Mouse (Mus musculus) G1E (cell line): ENCODE measurements around the gene Treml4. TPM values are rescaled to one million over a fixed set of nuclear protein-coding genes. Genes with fewer than 3 reads are reported as not detected.

ENCODE experiments used
- ATAC-seq: 2 replicates; pipeline ENCODE4 v1.8.0; 2016; ENCODE audit warnings: mild to moderate bottlenecking; ENCODE audit not compliant: insufficient number of reproducible peaks, poor library complexity, low FRiP score, severe bottlenecking; ENCODE audit errors: extremely low read depth
- DNase-seq: peaks from one replicate; pipeline ENCODE4 v3.0.0; 2012; ENCODE audit warnings: low spot score
- H3K27me3 ChIP-seq: 2 replicates; pipeline ENCODE4 v1.6.1; 2012; ENCODE audit warnings: mild to moderate bottlenecking, low read length, inconsistent platforms; ENCODE audit not compliant: insufficient read depth
- H3K36me3 ChIP-seq: replicated peaks from 2 replicates; pipeline ENCODE3; 2012; ENCODE audit warnings: mild to moderate bottlenecking, inconsistent platforms
- H3K4me1 ChIP-seq: 2 replicates; pipeline ENCODE4 v1.6.1; 2012; ENCODE audit warnings: low read depth, low read length, inconsistent platforms, mixed read lengths; ENCODE audit not compliant: insufficient read depth
- H3K4me3 ChIP-seq: 2 replicates; pipeline ENCODE4 v1.5.1; 2012; ENCODE audit warnings: low read depth, mild to moderate bottlenecking, inconsistent platforms, low read length, moderate library complexity, mixed read lengths
- H3K9me3 ChIP-seq: replicated peaks from 2 replicates; pipeline ENCODE4 v1.6.1; 2012; ENCODE audit warnings: inconsistent platforms
- CTCF ChIP-seq: IDR thresholded peaks from 2 replicates; pipeline ENCODE4 v1.5.1; 2012; ENCODE audit warnings: low read depth, low read length, inconsistent platforms, mixed read lengths
- GATA1 ChIP-seq: IDR thresholded peaks from 2 replicates; pipeline ENCODE4 v1.6.1; 2012; ENCODE audit warnings: borderline replicate concordance, low read length, inconsistent platforms, mixed read lengths
- GATA2 ChIP-seq: IDR thresholded peaks from 2 replicates; pipeline ENCODE4 v1.6.1; 2012; ENCODE audit warnings: low read depth, low read length, inconsistent platforms, borderline replicate concordance
- POLR2AphosphoS5 ChIP-seq: IDR thresholded peaks from 2 replicates; pipeline ENCODE4 v1.6.1; 2012; ENCODE audit warnings: low read depth, low read length, inconsistent platforms; ENCODE audit not compliant: insufficient replicate concordance
- TAL1 ChIP-seq: conservative IDR thresholded peaks from 2 replicates; pipeline ENCODE4 v1.6.1; 2012; ENCODE audit warnings: low read depth, low read length, inconsistent platforms, mixed read lengths
- polyA plus RNA-seq: library from polyadenylated mRNA; stranded (reverse); fragments of >175 nt; gene quantifications from 2 replicates; pipeline ENCODE4 v1.2.3, GENCODE M21; 2012
- total RNA-seq, 2 experiments: library from RNA; stranded (forward) in 1 of 2; stranded (reverse) in 1 of 2; fragments of 200-1000 nt in 1 of 2; fragments of >200 nt in 1 of 2; fragmentation: Nextera tagmentation in 1 of 2; gene quantifications; 2 replicates each; pipeline ENCODE4 v1.2.3; 2014 to 2017

Treml4 gene
- total and polyA plus RNA-seq, 3 experiments = 0.22 to 1.4 TPM; not detected in 1

DNA sequence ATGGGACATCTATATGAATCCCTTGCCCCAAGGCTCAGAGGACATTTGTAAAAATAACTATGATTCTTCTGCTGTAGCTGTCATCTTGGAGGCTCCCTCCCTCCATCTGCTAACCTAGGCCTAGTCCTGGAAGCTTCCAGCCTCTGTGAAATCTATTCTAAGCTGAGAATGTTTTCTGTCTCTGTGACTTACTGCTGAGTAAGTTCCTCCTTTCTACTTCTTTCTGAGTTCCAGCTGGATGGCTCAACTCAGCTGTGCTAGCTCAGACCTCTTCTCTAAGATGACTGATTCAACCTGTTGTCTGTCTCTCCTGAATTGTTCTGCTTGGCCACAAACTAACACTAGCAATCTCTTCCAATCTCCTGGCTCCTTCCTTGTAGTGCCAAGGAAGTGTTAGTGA is 14.3 kb downstream of the Treml4 start:
- no peak for ATAC-seq
- Histone ChIP-seq H3K4me1 (peaks cover 71% of the 10 kb centered on the region), H3K27me3 (no peaks in the 10 kb centered on the region), H3K36me3 (no peaks in the 10 kb centered on the region), H3K9me3 (no peaks in the 10 kb centered on the region), H3K4me3 (no peak overlapping the region)
- DNase-seq = no peak
- TF ChIP-seq CTCF = no peak
- TF ChIP-seq GATA1 = no peak
- no peak for TF ChIP-seq POLR2AphosphoS5
- TF ChIP-seq GATA2 = no peak
- TF ChIP-seq TAL1 = no peak

DNA sequence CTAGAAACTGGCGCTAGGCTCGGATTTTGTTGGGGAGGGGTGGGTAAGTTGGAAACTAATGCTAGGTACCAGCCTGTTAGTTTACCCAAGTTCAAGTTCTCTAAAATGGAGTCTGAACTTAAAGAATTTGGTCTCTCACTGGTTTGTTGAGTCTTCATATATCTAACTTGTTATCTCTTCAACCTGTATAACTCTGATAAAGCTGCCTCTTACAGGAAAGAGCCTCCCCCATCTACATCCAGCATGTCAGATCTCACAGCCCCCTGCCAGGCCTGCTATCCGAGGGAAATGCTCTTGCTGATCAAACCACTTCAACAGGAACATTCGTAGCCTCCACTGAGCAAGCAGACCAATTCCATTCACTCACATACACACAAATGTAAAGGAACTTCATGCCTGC is 14.9 kb downstream of the Treml4 start:
- no peak overlapping the region for H3K4me3 ChIP-seq
- no peak for TF ChIP-seq CTCF
- no peak for TF ChIP-seq GATA2
- no peak for TF ChIP-seq GATA1
- no peak; the same call in 1 of the 2 replicates for TF ChIP-seq TAL1
- no peak for TF ChIP-seq POLR2AphosphoS5
- H3K4me1 ChIP-seq = peaks cover 66% of the 10 kb centered on the region

DNA sequence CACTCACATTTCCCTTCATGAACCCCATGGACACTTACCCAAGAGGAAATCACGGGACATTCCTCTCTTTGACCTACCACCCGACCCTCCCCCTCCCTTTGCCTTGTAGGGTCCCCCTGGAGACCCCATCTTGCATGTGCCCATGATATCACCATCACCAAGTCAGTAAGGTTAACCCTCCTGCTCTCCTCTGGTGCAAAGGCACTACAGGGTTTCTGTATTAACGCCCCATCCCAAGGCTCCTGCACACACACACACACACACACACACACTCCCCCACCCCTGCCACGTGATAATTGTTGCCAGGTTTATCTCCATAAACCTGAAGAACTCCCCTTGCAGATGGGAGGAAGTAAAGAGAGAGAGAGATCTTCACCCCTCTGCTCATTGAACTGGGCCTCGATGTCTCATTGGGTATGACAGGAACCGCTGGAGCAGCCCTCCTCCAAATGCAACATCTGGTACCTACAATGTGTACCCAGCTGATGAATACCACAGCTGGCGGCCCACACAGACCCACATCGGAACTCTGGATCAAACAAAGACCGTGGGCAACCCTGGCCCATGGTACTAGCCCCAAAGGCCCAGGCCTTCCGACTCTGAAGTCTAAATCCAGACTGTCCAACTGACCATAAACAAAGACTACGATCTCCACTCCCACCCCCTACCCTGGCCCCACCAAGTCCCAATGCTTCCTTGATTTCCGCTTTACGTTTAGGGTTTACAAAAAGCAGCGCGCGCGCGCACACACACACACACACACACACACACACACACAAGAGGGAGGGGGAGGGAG is 17.0 kb downstream of the Treml4 start:
- TF ChIP-seq GATA2 (no peak), GATA1 (no peak), CTCF (no peak), POLR2AphosphoS5 (no peak), TAL1 (no peak)
- Histone ChIP-seq H3K36me3 (no peaks in the 10 kb centered on the region), H3K27me3 (no peaks in the 10 kb centered on the region), H3K9me3 (no peaks in the 10 kb centered on the region), H3K4me3 (no peak overlapping the region; the same call in 1 of the 2 replicates), H3K4me1 (peaks cover 44% of the 10 kb centered on the region)
- ATAC-seq = peak; percentile 60
- no peak for DNase-seq

More for the DNA sequence above, 14.9 kb downstream of the Treml4 start:
- DNase-seq (no peak), ATAC-seq (peak; percentile 41)
- no peaks in the 10 kb centered on the region for H3K36me3 ChIP-seq
- no peaks in the 10 kb centered on the region for H3K27me3 ChIP-seq
- no peaks in the 10 kb centered on the region for H3K9me3 ChIP-seq

DNA sequence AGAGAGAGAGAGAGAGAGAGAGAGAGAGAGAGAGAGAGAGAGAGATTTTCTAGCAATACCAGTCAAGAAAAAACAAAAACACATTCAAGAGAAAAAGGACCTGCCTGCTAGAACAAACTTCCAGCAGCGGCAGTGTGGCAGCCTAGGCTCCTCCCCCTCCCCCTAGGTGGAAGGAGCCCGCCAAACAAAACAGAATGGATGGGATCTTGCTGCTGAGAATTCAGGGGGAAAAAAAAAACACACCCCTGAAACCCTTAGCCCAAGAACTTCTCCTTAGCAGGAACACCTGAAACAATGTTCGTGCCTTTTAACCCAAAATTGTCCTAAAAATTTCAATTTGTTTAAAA is 17.6 kb downstream of the Treml4 start:
- ATAC-seq (no peak), DNase-seq (no peak)
- TF ChIP-seq GATA2 = no peak
- TF ChIP-seq GATA1 = no peak
- TF ChIP-seq CTCF = no peak
- TF ChIP-seq TAL1 = no peak
- TF ChIP-seq POLR2AphosphoS5 = no peak
- no peaks in the 10 kb centered on the region for H3K36me3 ChIP-seq
- H3K9me3 ChIP-seq = no peaks in the 10 kb centered on the region
- H3K4me3 ChIP-seq = no peak overlapping the region
- peaks cover 45% of the 10 kb centered on the region for H3K4me1 ChIP-seq
- no peaks in the 10 kb centered on the region for H3K27me3 ChIP-seq

DNA sequence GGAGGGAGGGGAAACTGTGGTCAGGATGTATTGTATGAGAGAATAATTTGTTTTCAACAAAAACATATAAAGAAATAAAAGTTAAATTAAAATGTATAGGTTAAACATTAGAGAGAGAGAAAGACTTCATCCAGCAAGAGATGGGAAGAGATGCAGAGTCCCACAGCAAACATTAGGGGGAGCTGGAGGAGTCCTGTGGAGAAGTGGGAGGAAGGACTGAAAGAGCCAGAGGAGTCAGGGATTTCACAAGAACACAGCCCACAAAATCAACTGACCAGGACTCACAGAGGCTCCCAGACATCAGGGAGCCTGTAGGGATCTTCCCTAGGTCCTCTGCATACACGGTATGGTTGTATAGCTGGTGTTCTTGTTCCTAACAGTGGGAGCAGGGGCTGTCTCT is 22.7 kb downstream of the Treml4 start:
- H3K9me3 ChIP-seq = 0 out of 2 replicates have a peak, but pooled peaks cover 4% of the 10 kb centered on the region
- no peaks in the 10 kb centered on the region for H3K27me3 ChIP-seq
- DNase-seq (no peak), ATAC-seq (peak; percentile 66)
- no peaks in the 10 kb centered on the region for H3K36me3 ChIP-seq
- peaks cover 25% of the 10 kb centered on the region for H3K4me1 ChIP-seq
- no peak overlapping the region for H3K4me3 ChIP-seq
- TF ChIP-seq CTCF (0 out of 2 replicates have a peak, but pooled peaks have one; percentile 20), TAL1 (no peak)

DNA sequence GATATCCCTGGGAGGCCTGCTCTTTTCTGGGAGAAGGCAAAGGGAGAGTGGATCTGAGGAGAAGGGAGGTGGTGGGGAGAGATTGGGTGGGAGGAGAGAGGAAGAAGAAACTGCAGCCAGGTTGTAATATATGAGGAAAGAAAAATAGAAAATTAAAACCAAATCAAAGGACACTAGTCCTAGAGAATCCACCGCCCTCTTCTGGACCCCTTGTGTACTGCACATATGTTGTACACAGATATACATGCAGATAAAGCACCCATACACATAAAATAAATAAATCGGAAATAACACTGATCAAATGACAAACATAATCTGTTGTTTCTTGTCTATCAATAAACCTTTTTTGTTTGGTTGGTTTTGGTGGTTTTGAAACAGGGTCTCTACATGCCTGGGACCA is 23.2 kb downstream of the Treml4 start:
- Histone ChIP-seq H3K36me3 (no peaks in the 10 kb centered on the region), H3K4me3 (no peak overlapping the region), H3K4me1 (peaks cover 23% of the 10 kb centered on the region), H3K9me3 (0 out of 2 replicates have a peak, but pooled peaks cover 4% of the 10 kb centered on the region), H3K27me3 (no peaks in the 10 kb centered on the region)
- DNase-seq (no peak), ATAC-seq (no peak)
- TF ChIP-seq CTCF (no peak), GATA1 (no peak), POLR2AphosphoS5 (no peak), GATA2 (no peak), TAL1 (no peak)
